Mouse (Mus musculus): ENCODE data around the gene Stmn1. TPM values are rescaled to one million over a fixed set of nuclear protein-coding genes. Genes with fewer than 3 reads are reported as not detected.
"Not testable (repeated sequence)": the region's sequence is repeated elsewhere in the genome, so short reads cannot be mapped to it uniquely, and the experiment has no call there.

The Stmn1 gene
- total RNA-seq, 2 experiments from 2014 or later, result 152 to 171 TPM

- no peak for DNase-seq (ENCODE audit: low spot score in 2 of 2)
Observed at GRCm38 (mm10) chr4:134484231-134484630, 16.1 kb downstream of the Stmn1 start.

DNA sequence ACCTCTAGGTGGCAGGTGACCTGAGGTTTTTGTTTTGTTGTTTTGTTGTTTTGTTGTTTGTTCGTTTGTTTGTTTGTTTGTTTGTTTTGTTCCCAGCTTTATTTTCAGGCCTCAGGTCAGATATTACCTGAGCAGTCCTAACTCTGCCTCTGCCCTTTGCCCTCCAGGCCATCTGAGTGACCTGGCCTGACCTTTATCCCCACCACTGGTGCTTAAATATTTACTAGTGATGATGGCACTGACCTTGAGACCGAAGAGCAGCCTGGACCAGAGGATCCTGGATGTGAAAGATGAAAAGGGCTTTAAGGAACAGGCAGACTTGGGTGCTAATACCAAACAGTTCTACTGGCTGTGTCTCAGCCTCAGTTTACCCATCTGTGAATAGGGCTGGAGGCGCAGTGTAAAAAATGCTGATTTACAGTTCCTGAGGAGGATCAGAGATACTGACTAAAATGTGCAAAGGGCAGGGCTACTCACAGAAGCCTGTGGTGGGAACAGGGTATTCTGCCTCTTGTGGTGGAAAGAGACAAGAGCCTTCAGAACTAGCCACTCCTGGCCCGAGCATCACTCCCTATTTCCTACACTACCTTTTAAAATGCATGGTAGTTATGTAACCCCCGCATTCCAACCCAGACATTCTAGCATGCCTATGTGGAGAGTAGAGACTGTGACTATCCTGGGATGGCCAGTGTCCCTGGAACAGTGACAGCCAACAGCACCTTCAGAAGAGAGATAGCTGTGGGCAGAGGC, 17.2 kb downstream of the Stmn1 start:
- DNase-seq (ENCODE audit: low spot score in 2 of 2), result no peak

DNA sequence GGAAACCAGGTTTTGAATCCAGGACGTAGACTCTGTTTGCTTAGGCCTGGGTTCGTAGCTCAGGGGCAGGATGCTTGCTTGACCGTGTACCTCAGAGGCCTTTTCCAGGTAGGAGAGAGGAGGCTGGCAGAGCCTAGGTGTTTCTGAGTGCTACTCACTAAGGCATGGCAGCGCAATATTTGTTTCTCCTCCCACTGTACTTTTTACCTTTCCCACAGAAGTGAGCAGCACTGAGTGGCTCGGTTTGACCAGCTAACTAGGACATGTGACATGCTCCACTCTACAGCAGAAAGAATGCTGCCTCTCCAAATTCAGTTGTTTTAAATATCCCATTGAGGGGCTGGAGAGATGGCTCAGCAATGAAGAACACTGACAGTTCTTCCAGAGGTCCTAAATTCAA, 20.1 kb downstream of the Stmn1 start:
- DNase-seq (ENCODE audit: low spot score in 2 of 2), result no peak

DNA sequence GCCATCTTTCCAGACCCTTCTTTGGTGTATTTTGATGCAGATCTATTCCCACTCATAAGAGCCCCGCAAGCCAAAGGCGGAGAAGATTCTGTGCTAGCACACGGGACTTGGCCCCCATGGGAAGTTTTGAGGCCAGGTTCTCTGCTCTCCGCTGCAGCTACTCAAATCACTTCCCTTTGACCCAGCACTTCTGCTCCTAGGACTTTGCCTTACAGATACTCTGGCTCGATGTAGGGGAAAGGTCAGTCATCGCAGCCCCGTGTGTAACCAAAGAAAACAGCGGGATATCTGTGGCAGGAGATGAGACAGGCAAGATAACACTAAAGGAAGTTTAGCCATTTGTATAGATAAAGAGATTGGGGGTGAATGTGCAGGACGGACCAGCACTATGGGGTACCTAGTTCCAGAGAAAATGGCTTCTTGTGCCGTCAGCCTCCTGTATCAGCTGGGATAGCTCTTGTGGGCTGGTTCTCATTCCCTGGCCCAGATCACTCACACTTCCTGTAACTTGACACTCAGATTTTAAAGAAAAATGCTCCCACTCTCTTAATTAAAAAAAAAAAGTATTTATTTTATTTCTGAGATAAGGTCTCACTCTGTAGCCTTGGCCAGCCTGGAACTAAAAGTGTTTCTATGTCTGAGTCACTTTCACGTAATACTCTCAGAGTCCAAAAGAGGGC, 22.0 kb downstream of the Stmn1 start:
- DNase-seq (ENCODE audit: low spot score in 2 of 2), result no peak

DNA sequence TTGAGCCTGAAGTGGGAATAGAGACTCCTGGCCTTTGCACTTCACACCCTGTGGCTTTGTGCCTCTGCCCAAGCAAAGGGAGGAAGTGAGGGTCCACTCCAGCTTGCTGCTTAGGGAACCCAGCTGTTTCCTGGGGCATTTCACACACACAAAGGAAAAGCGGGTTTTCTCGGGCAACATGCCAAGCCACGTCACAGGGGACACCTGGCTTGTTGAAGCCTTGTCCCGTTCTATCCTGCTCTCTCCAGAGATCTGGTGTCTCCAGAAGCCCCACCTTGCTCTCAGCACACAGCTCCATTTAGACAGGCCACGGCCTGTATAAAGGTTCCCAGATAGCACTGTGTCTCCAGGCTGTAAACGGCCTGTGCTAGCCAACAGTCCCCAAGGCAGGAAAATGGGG, 23.6 kb downstream of the Stmn1 start:
- DNase-seq (ENCODE audit: low spot score in 2 of 2), result no peak

DNA sequence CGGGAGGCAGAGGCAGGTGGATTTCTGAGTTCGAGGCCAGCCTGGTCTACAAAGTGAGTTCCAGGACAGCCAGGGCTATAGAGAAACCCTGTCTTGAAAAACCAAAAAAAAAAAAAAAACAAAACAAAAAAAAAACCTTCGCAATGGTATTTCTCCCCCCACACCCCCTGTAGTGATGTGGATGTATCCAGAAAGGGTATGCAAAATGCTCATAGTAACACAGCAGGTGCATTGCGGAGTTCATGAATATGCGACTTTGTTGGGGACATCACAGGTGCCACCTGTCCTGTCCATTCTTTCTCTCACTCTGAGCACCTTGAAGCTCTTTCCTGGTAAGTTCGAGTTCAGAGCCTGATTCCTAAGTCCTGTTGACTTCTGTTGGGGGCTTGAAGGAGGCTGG, 26.0 kb downstream of the Stmn1 start:
- DNase-seq (ENCODE audit: low spot score in 2 of 2), result not testable (repeated sequence)

DNA sequence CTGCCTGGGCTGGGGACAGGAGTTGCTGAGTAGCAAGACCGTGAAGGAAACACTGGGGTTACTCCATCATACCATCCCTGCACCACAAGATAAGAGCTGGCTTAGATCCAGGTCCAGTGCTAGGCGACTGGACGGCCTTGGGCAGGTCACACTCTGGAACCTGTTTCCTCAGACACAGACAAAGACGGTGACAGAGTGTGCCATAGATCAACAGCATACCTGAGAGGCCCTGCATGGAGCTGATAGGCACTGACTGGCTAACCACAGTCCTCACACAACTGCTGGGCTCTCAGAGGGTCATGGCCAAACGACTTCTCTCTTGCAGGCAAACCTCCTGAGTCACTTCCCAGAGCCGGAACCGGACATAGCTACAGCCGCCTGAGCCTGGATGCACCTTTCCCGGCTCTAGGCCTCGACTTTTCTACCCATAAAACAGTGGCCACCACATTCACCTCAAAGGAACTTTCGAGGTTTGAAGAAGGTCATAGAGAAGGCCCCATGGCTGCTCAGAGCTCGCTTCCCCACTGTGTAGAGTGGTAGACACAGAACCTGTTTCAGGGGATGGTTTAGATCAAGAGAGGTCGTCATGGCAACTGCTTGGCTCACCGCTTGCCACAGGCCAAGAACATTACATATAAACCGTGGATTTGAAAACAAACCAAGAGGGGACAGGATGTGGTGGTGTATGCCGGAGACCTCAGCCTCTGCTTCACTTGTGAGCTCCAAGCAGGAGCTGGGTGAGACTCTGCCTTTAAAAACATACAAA, 26.8 kb downstream of the Stmn1 start:
- no peak for DNase-seq (ENCODE audit: low spot score in 2 of 2)

DNA sequence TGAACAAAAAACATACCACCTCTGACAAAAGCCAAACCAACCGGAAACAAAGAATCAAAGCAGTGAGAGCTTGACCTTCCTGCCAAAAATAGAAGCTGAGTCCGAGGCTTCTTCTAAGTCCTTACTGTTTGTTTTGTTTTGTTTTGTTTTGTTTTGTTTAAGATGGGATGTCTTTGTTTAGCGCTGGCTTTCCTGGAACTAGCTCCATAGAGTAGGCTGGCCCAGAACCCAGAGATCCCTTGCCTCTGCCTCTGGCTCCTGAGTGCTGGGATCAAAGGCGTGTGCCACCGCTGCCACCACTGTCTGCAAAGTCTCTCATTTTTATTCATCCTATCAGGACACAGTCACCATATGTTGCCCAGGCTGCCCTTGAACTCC, 27.4 kb downstream of the Stmn1 start:
- DNase-seq (ENCODE audit: low spot score in 2 of 2), result no peak

- DNase-seq (ENCODE audit: low spot score in 2 of 2), result peak in 1 of 2 experiments; percentile 65
Observed at GRCm38 (mm10) chr4:134496595-134497210, 28.6 kb downstream of the Stmn1 start, which contains the start of gene Paqr7. Paqr7 (plus strand) TSS chr4:134496697.

- no peak for DNase-seq (ENCODE audit: low spot score in 2 of 2)
Observed at GRCm38 (mm10) chr4:134497223-134497622, 29.1 kb downstream of the Stmn1 start.

- no peak for DNase-seq (ENCODE audit: low spot score in 2 of 2)
Observed at GRCm38 (mm10) chr4:134497986-134498731, 30.0 kb downstream of the Stmn1 start.

DNA sequence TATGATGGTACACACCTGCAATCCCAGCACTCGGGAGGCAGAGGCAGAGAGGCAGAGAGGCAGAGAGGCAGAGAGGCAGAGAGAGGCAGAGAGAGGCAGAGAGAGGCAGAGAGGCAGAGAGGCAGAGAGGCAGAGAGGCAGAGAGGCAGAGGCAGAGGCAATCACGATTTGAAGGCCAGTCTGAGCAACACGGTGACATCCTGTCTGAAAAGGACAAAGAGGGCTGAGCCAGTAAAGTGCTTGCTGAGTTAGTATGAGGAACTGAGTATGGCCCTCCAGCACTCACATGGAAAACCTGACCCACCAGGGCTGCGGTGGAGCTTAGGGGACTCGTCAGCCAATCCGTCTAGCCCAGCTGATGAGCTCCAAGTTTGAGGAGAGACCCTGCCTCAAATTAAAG, 30.9 kb downstream of the Stmn1 start:
- DNase-seq (ENCODE audit: low spot score in 2 of 2), result not testable (repeated sequence)

DNA sequence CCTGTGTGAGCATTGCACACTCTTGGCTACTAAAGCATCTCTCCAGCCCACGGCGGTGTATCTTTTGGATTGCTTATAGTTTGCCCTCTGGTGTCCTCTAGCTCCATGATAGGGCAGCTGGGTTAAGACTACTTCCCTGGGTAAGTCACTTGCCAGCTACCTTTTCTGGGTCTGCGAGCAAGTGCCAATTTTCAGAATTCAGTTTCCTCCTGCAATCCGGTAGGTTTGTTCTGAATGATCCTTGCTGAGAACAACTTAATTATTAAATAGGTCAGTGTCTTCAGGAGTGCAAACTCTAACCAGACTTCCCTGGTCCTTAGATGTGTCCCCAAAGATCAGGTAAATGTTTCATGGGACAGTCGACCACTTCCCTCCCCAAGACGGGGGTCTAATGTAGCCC, 33.0 kb downstream of the Stmn1 start:
- DNase-seq (ENCODE audit: low spot score in 2 of 2), result no peak

DNA sequence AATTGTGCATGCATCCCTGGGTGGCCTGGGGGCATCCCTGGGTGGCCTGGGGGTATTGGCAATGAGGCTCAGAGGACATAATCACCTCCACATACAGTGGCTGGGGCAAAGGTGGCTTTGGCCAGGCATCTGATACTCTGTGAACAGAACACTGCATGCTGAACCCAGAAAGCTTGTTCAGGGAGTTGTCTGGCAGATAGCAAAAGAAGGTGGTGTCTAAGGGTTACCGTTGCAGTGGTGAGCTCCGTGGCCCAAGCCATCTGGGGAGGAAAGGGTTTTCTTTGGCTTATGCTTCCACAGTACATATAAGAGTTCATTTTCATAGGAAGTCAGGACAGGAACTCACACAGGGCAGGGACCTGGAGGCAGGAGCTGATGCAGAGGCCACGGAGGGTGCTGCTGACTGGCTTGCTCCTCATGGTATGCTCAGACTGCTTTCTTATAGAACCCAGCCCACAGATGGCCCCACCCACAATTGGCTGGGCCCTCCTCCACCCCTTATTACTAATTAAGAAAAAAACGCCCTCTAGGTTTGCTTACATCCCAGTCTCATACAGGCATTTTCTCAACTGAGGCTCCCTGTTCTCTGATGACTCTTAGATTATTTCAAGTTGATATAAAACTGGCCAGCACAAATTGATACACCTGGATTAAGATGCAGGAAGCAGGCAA, 35.7 kb downstream of the Stmn1 start:
- DNase-seq (ENCODE audit: low spot score in 2 of 2), result no peak

DNA sequence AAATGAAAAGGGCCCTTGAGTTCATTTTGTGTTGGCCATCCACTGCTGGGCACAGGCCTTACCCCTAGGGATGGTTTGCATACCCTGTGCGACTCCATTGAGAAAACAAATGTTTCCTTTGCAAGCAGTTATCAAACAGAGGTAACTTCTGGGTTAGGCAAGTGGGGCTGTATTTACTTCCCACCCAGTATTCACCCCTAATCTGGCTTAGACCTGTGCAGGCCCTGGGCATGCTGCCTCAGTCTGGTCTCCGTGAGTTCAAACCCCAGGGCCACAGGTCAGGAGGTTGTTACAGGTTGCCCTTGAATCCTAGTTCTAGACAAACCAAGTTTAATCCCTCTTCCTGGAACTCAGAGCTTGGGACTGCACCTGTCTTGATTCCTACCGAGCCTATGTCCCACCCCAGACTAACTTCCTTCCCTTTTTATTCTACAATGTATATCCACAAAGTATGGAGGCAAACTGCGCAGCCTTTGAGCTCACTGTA, 37.2 kb downstream of the Stmn1 start:
- DNase-seq (ENCODE audit: low spot score in 2 of 2), result no peak

- no peak for DNase-seq (ENCODE audit: low spot score in 2 of 2)
Observed at GRCm38 (mm10) chr4:134505966-134506594, 38.0 kb downstream of the Stmn1 start.

DNA sequence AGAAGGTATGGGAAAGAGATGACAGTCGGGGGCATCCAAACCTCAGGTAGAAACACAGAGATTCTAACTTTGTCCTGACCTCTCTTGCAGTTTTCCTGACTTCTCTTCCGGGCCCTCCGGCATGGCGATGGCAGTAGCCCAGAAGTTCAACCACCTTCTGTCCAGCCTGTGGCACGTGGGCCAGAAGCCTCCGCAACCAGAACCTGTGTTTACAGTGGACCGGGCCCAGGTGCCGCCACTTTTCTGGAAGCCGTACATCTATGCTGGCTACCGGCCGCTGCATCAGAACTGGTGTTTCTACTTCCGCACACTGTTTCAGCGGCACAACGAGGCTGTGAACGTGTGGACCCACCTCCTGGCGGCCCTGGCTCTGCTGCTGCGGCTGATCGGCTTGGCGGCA, 38.6 kb downstream of the Stmn1 start:
- DNase-seq (ENCODE audit: low spot score in 2 of 2), result no peak

DNA sequence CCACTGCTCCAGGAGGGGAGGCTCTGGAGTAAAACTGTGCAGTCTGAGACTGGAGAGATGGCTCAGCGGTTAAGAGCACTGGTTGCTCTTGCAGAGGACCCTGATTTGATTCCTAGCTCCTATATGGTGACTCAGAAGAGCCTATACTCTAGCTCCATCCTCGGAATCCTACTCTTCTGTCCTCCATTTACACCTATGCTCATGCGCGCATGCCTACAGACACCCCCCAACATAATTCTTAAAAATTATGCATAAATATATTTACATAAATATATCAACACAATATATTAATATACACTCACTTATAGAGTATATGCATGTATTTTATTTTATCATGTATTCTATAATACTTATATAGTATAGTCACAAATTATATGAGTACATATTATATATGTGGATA, 42.3 kb downstream of the Stmn1 start:
- no peak for DNase-seq (ENCODE audit: low spot score in 2 of 2)

DNA sequence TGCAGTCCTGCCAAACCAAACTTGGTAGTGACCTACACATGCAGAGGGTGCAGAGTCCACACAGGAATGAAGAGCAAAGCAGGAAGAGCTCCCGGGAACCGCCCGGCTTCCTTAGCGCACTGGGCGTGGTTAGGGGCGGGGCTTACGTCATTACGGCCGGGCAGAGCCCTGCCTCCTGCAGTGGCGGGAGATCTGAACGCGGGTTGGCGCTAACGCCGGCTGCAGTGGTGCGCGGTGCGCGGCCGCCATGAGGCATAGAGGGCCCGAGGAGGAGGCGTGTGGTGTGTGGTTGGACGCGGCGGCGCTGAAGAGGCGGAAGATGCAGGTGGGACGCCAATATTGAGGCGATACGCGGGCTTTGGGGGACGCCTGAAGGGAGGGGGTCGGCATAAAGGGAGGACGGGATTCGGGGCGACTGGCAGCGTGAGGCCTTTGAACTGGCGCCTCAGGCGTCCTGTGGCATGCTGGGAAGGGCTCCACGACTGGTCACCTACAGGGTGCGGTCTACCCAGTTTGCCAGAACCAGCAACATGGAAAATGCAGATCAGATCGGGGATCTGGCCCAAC, 42.8 kb downstream of the Stmn1 start, which contains the start of gene Aunip:
Gene Aunip, plus strand, starts transcription at position 155 of the 567 bp plus-strand sequence.
- DNase-seq (ENCODE audit: low spot score in 2 of 2), result peak; percentile 80 to 94

Measured in gastrocnemius, postnatal 4 days (tissue).